Comparison of ENCODE assay signal across 7 mouse cellular contexts in genomic region chr7:45627261-45627660, GRCm38 (mm10). TPM values are rescaled to one million over a fixed set of nuclear protein-coding genes. Genes with fewer than 3 reads are reported as not detected.
DNase-seq lines count a peak whose midpoint lies in the region; ATAC-seq lines count a peak whose summit lies in the region.

TSS of gene Rasip1 (plus strand) at chr7:45627488.

- 0 out of 2 replicates have a peak within 1 kb of the TSS, but pooled peaks have one; percentile 43 for H3K27ac ChIP-seq in forebrain, embryonic 11.5 days (ENCODE audit: low read depth, low read length)
- H3K27ac ChIP-seq in hindbrain, embryonic 11.5 days (ENCODE audit: low read depth, low read length), result no peak within 1 kb of the TSS; the same call in 1 of the 2 replicates
- peak within 1 kb of the TSS; percentile 83 for H3K27ac ChIP-seq in limb, embryonic 15.5 days
- H3K27ac ChIP-seq in neural tube, embryonic 15.5 days (replicated peaks), result peak within 1 kb of the TSS; percentile 94

- H3K4me3 ChIP-seq in forebrain, embryonic 11.5 days (ENCODE audit: low read depth, low read length), result peak within 1 kb of the TSS; percentile 45
- H3K4me3 ChIP-seq in hindbrain, embryonic 11.5 days (ENCODE audit: low read depth, low read length), result peak within 1 kb of the TSS; percentile 49
- H3K4me3 ChIP-seq in limb, embryonic 15.5 days, result peak within 1 kb of the TSS; percentile 61
- peak within 1 kb of the TSS; percentile 56 for H3K4me3 ChIP-seq in neural tube, embryonic 15.5 days (replicated peaks)

- peak within 1 kb of the TSS; percentile 74 for H3K9ac ChIP-seq in forebrain, embryonic 11.5 days (ENCODE audit: low read length)
- H3K9ac ChIP-seq in hindbrain, embryonic 11.5 days (ENCODE audit: low read depth, low read length), result peak within 1 kb of the TSS; percentile 69
- H3K9ac ChIP-seq in limb, embryonic 15.5 days, result peak within 1 kb of the TSS; percentile 76
- H3K9ac ChIP-seq in neural tube, embryonic 15.5 days (replicated peaks), result peak within 1 kb of the TSS; percentile 66

- peaks cover 2% of the 10 kb centered on the region; the same call in 1 of the 2 replicates for H3K4me1 ChIP-seq in forebrain, embryonic 11.5 days (replicated peaks; ENCODE audit: control insufficient read depth, insufficient read depth, low read length)
- H3K4me1 ChIP-seq in hindbrain, embryonic 11.5 days (replicated peaks; ENCODE audit: control insufficient read depth, insufficient read depth, low read length), result peaks cover under 1% of the 10 kb centered on the region; the same call in 1 of the 2 replicates
- peaks cover 22% of the 10 kb centered on the region for H3K4me1 ChIP-seq in limb, embryonic 15.5 days
- peaks cover 18% of the 10 kb centered on the region for H3K4me1 ChIP-seq in neural tube, embryonic 15.5 days

- no peak for DNase-seq in adrenal gland, postnatal 4 days (ENCODE audit: low spot score in 2 of 2)
- no peak for DNase-seq in forebrain, embryonic 11.5 days (ENCODE audit: low spot score)
- DNase-seq in hindbrain, embryonic 11.5 days (ENCODE audit: low spot score), result no peak
- DNase-seq in testis, postnatal 10 days (ENCODE audit: low spot score), result no peak

- ATAC-seq in forebrain, embryonic 11.5 days (replicated peaks; ENCODE audit: low FRiP score), result no peak
- no peak for ATAC-seq in hindbrain, embryonic 11.5 days (ENCODE audit: low FRiP score)
- ATAC-seq in limb, embryonic 15.5 days (ENCODE audit: insufficient number of reproducible peaks, low FRiP score, low TSS enrichment, low read depth), result no peak
- ATAC-seq in neural tube, embryonic 15.5 days (ENCODE audit: low FRiP score), result no peak
- ATAC-seq in activated CD4-positive, CD25-positive, alpha-beta regulatory T cell, adult 4 months, result no peak

- H3K9me3 ChIP-seq in forebrain, embryonic 11.5 days (ENCODE audit: control insufficient read depth, low read length), result no peaks in the 10 kb centered on the region
- H3K9me3 ChIP-seq in hindbrain, embryonic 11.5 days (ENCODE audit: control insufficient read depth, low read length), result no peaks in the 10 kb centered on the region
- H3K9me3 ChIP-seq in limb, embryonic 15.5 days, result no peaks in the 10 kb centered on the region
- H3K9me3 ChIP-seq in neural tube, embryonic 15.5 days (replicated peaks), result no peaks in the 10 kb centered on the region

- H3K27me3 ChIP-seq in forebrain, embryonic 11.5 days (ENCODE audit: control insufficient read depth, insufficient read depth, low read length), result peaks cover 15% of the 10 kb centered on the region
- peaks cover 14% of the 10 kb centered on the region for H3K27me3 ChIP-seq in hindbrain, embryonic 11.5 days (ENCODE audit: control insufficient read depth, insufficient read depth, low read length)
- H3K27me3 ChIP-seq in limb, embryonic 15.5 days, result peaks cover 3% of the 10 kb centered on the region; the same call in 1 of the 2 replicates
- H3K27me3 ChIP-seq in neural tube, embryonic 15.5 days (replicated peaks), result 0 out of 2 replicates have a peak, but pooled peaks cover 6% of the 10 kb centered on the region

- H3K4me2 ChIP-seq in forebrain, embryonic 11.5 days (ENCODE audit: low read depth, low read length, severe bottlenecking), result peak within 1 kb of the TSS; percentile 83
- peak within 1 kb of the TSS; percentile 93 for H3K4me2 ChIP-seq in hindbrain, embryonic 11.5 days (replicated peaks; ENCODE audit: low read depth, low read length)
- H3K4me2 ChIP-seq in limb, embryonic 15.5 days, result peak within 1 kb of the TSS; percentile 98
- H3K4me2 ChIP-seq in neural tube, embryonic 15.5 days, result peak within 1 kb of the TSS; percentile 88

- 89% methylated on average over 9 of the region's 9 CpGs for WGBS in forebrain, embryonic 11.5 days
- WGBS in hindbrain, embryonic 11.5 days, result 86% methylated on average over 9 of the region's 9 CpGs
- 66% methylated on average over 9 of the region's 9 CpGs for WGBS in limb, embryonic 15.5 days
- 87% methylated on average over 9 of the region's 9 CpGs for whole genome bisulfite sequencing in neural tube, embryonic 15.5 days

- no peaks in the 10 kb centered on the region for H3K36me3 ChIP-seq in forebrain, embryonic 11.5 days (ENCODE audit: control insufficient read depth, insufficient read depth, low read length)
- no peaks in the 10 kb centered on the region for H3K36me3 ChIP-seq in hindbrain, embryonic 11.5 days (ENCODE audit: control insufficient read depth, insufficient read depth, low read length)
- no peaks in the 10 kb centered on the region for H3K36me3 ChIP-seq in limb, embryonic 15.5 days
- H3K36me3 ChIP-seq in neural tube, embryonic 15.5 days, result no peaks in the 10 kb centered on the region

RNA-seq across cellular contexts. Expression of gene Rasip1, which starts in this region (rescaled TPM):
- 10 to 100 TPM; 31.1 to 31.2 TPM for total RNA-seq in adrenal gland, postnatal 4 days (2021)
- polyA plus RNA-seq in forebrain, embryonic 11.5 days (2014; fragmentation: Nextera tagmentation; extraction: Ambion mirVana), result 6.5 and 7.3 TPM in 2 replicates
- 4.9 and 5.1 TPM in 2 replicates for polyA plus RNA-seq in hindbrain, embryonic 11.5 days (2014; fragmentation: Nextera tagmentation; extraction: Ambion mirVana)
- polyA plus RNA-seq in limb, embryonic 15.5 days (2015; fragmentation: Nextera tagmentation; extraction: Ambion mirVana), result 11.4 and 12.0 TPM in 2 replicates
- polyA plus RNA-seq in neural tube, embryonic 15.5 days (2015; fragmentation: Nextera tagmentation; extraction: Ambion mirVana), result 15.4 and 17.6 TPM in 2 replicates
- under 1 TPM in 1 of 2 experiments, not detected in 1; 0.50 TPM for polyA plus RNA-seq in activated CD4-positive, CD25-positive, alpha-beta regulatory T cell, adult 4 months (2017; shearing (Covaris generic))
